Comparison of ENCODE assay signal across 10 mouse cellular contexts in genomic region chr8:82967879-82968678, GRCm38 (mm10).
DNase-seq lines count a peak whose midpoint lies in the region; ATAC-seq and TF ChIP-seq lines count a peak whose summit lies in the region.
"Had no signal": no experiment of that assay in that cellular context is flagged by ENCODE, and none has a peak within 500 bp of the region (broad histone marks: within the 10 kb centered on the region; RNA-seq: fewer than 3 reads in every experiment).

No protein-coding gene starts in this region.

- no peak for TF ChIP-seq POLR2A in liver, adult 2 months (IDR thresholded peaks at IDR 0.05; ENCODE audit: extremely low read depth, insufficient read depth, low read length)
- TF ChIP-seq POLR2A in olfactory bulb, adult 2 months (IDR thresholded peaks at IDR 0.05; ENCODE audit: insufficient read depth, low read depth, low read length): no peak

- no peaks in the 10 kb centered on the region for H3K79me2 ChIP-seq in liver, adult 2 months (ENCODE audit: control insufficient read depth, insufficient read depth, low read length)

- H3K27ac ChIP-seq in forebrain, embryonic 13.5 days: no peak overlapping the region
- no peak overlapping the region for H3K27ac ChIP-seq in forebrain, embryonic 12.5 days
- no peak overlapping the region; the same call in 1 of the 2 replicates for H3K27ac ChIP-seq in liver, adult 2 months (replicated peaks; ENCODE audit: insufficient read depth, low read depth, low read length)
- no peak overlapping the region for H3K27ac ChIP-seq in liver, embryonic 12.5 days
- peak overlapping the region; percentile 95 for H3K27ac ChIP-seq in heart, postnatal 0 days (ENCODE audit: low read depth)
- peak overlapping the region; percentile 24; the same call in 1 of the 2 replicates for H3K27ac ChIP-seq in olfactory bulb, adult 2 months (ENCODE audit: insufficient read depth, low read depth, low read length)
- H3K27ac ChIP-seq: limb, embryonic 13.5 days had no signal

- no peak overlapping the region for H3K4me3 ChIP-seq in forebrain, embryonic 13.5 days
- no peak overlapping the region for H3K4me3 ChIP-seq in forebrain, embryonic 12.5 days (replicated peaks)
- H3K4me3 ChIP-seq in liver, adult 2 months (ENCODE audit: insufficient read depth, low read depth, low read length): no peak overlapping the region
- no peak overlapping the region for H3K4me3 ChIP-seq in liver, embryonic 12.5 days
- no peak overlapping the region for H3K4me3 ChIP-seq in heart, postnatal 0 days (ENCODE audit: low read depth, low read length)
- no peak overlapping the region for H3K4me3 ChIP-seq in olfactory bulb, adult 2 months (ENCODE audit: insufficient read depth, low read depth, low read length)
- H3K4me3 ChIP-seq: erythroblast, embryonic 14.5 days; limb, embryonic 13.5 days had no signal

- H3K9me3 ChIP-seq in forebrain, embryonic 13.5 days (replicated peaks): no peaks in the 10 kb centered on the region
- H3K9me3 ChIP-seq in forebrain, embryonic 12.5 days: no peaks in the 10 kb centered on the region
- H3K9me3 ChIP-seq in liver, embryonic 12.5 days (replicated peaks): no peaks in the 10 kb centered on the region
- no peaks in the 10 kb centered on the region for H3K9me3 ChIP-seq in heart, postnatal 0 days (replicated peaks; ENCODE audit: control insufficient read depth, low read length)
- H3K9me3 ChIP-seq: limb, embryonic 13.5 days had no signal

- peak; percentile 82; the same call in 1 of the 2 replicates for TF ChIP-seq EP300 in heart, postnatal 0 days (IDR thresholded peaks at IDR 0.05; ENCODE audit: low read depth)

- H3K27me3 ChIP-seq in forebrain, embryonic 13.5 days: no peaks in the 10 kb centered on the region
- no peaks in the 10 kb centered on the region for H3K27me3 ChIP-seq in forebrain, embryonic 12.5 days
- H3K27me3 ChIP-seq in liver, adult 2 months (ENCODE audit: control insufficient read depth, insufficient read depth, low read length): no peaks in the 10 kb centered on the region
- no peaks in the 10 kb centered on the region for H3K27me3 ChIP-seq in liver, embryonic 12.5 days (replicated peaks)
- H3K27me3 ChIP-seq in heart, postnatal 0 days (ENCODE audit: control insufficient read depth, insufficient read depth, low read length): no peaks in the 10 kb centered on the region
- H3K27me3 ChIP-seq: limb, embryonic 13.5 days had no signal

- no peaks in the 10 kb centered on the region for H3K36me3 ChIP-seq in forebrain, embryonic 13.5 days (ENCODE audit: poor library complexity, severe bottlenecking)
- no peaks in the 10 kb centered on the region for H3K36me3 ChIP-seq in forebrain, embryonic 12.5 days (replicated peaks)
- H3K36me3 ChIP-seq in liver, adult 2 months (ENCODE audit: control insufficient read depth, insufficient read depth, low read length): no peaks in the 10 kb centered on the region
- no peaks in the 10 kb centered on the region for H3K36me3 ChIP-seq in liver, embryonic 12.5 days
- H3K36me3 ChIP-seq in heart, postnatal 0 days (replicated peaks; ENCODE audit: control insufficient read depth, insufficient read depth, low read length): no peaks in the 10 kb centered on the region
- H3K36me3 ChIP-seq: limb, embryonic 13.5 days had no signal

- 78% methylated on average over 8 of the region's 8 CpGs for WGBS in forebrain, embryonic 13.5 days
- 76% methylated on average over 8 of the region's 8 CpGs for WGBS in forebrain, embryonic 12.5 days
- 73% methylated on average over 8 of the region's 8 CpGs for WGBS in liver, adult 2 months
- 68% methylated on average over 8 of the region's 8 CpGs for WGBS in liver, embryonic 12.5 days (ENCODE audit: insufficient replicate concordance)
- 38% methylated on average over 8 of the region's 8 CpGs for WGBS in heart, postnatal 0 days
- WGBS in olfactory bulb, adult 2 months: 58% methylated on average over 8 of the region's 8 CpGs

- H3K9ac ChIP-seq in forebrain, embryonic 13.5 days: no peak overlapping the region
- no peak overlapping the region for H3K9ac ChIP-seq in forebrain, embryonic 12.5 days
- H3K9ac ChIP-seq in liver, adult 2 months (ENCODE audit: low read depth, low read length): no peak overlapping the region
- H3K9ac ChIP-seq in liver, embryonic 12.5 days: no peak overlapping the region
- H3K9ac ChIP-seq in heart, postnatal 0 days (replicated peaks; ENCODE audit: low read depth, low read length): no peak overlapping the region
- H3K9ac ChIP-seq: limb, embryonic 13.5 days had no signal

- no peak for TF ChIP-seq CTCF in liver, adult 2 months (IDR thresholded peaks at IDR 0.05; ENCODE audit: low read depth, low read length)
- TF ChIP-seq CTCF in heart, postnatal 0 days (IDR thresholded peaks at IDR 0.05; ENCODE audit: low read depth): no peak
- no peak for TF ChIP-seq CTCF in olfactory bulb, adult 2 months (IDR thresholded peaks at IDR 0.05; ENCODE audit: insufficient read depth, low read depth, low read length)

- peaks cover 5% of the 10 kb centered on the region; the same call in 1 of the 2 replicates for H3K4me1 ChIP-seq in forebrain, embryonic 13.5 days
- H3K4me1 ChIP-seq in forebrain, embryonic 12.5 days: peaks cover 14% of the 10 kb centered on the region; the same call in 1 of the 2 replicates
- no peaks in the 10 kb centered on the region for H3K4me1 ChIP-seq in liver, adult 2 months (ENCODE audit: control insufficient read depth, insufficient read depth, low read length)
- H3K4me1 ChIP-seq in liver, embryonic 12.5 days: no peaks in the 10 kb centered on the region
- H3K4me1 ChIP-seq in heart, postnatal 0 days (ENCODE audit: control insufficient read depth, insufficient read depth): peaks cover 34% of the 10 kb centered on the region
- peaks cover 6% of the 10 kb centered on the region for H3K4me1 ChIP-seq in olfactory bulb, adult 2 months (ENCODE audit: control insufficient read depth, insufficient read depth, low read length)

- peak; percentile 44; the same call in 1 of the 2 replicates for ATAC-seq in forebrain, embryonic 13.5 days
- ATAC-seq in forebrain, embryonic 12.5 days (ENCODE audit: low FRiP score): no peak
- ATAC-seq in liver, embryonic 12.5 days: no peak
- ATAC-seq in heart, postnatal 0 days (ENCODE audit: insufficient read depth, low read depth): peak; percentile 89

- no peak overlapping the region for H3K4me2 ChIP-seq in forebrain, embryonic 13.5 days
- no peak overlapping the region for H3K4me2 ChIP-seq in forebrain, embryonic 12.5 days
- H3K4me2 ChIP-seq in liver, embryonic 12.5 days: no peak overlapping the region
- H3K4me2 ChIP-seq in heart, postnatal 0 days (ENCODE audit: low read depth, low read length): 0 out of 2 replicates have a peak overlapping the region, but pooled peaks have one; percentile 15
- H3K4me2 ChIP-seq: limb, embryonic 13.5 days had no signal

- DNase-seq in liver, adult 2 months (ENCODE audit: extremely low read depth, low read depth, low spot score): peak; percentile 21
- peak; percentile 85 for DNase-seq in heart, postnatal 0 days (ENCODE audit: low spot score)
- DNase-seq in testis, postnatal 10 days (ENCODE audit: low spot score): no peak
- no peak for DNase-seq in cerebellum, postnatal 14 days

Comparison
In these comparisons a context has a peak if more than half of its experiments do, and no peak if none do; other contexts are left out.
1. ATAC-seq: peak in forebrain, embryonic 13.5 days (single experiment) and heart, postnatal 0 days (single experiment); none in forebrain, embryonic 12.5 days (single experiment) and liver, embryonic 12.5 days (single experiment).
2. H3K27ac ChIP-seq: peak in heart, postnatal 0 days (single experiment) and olfactory bulb, adult 2 months (single experiment); none in forebrain, embryonic 13.5 days (single experiment), forebrain, embryonic 12.5 days (single experiment), liver, adult 2 months (single experiment) and liver, embryonic 12.5 days (single experiment).
3. DNase-seq: peak in liver, adult 2 months (single experiment) and heart, postnatal 0 days (single experiment); none in testis, postnatal 10 days (single experiment) and cerebellum, postnatal 14 days (0 of 2).